Mouse (Mus musculus) embryonic fibroblast, embryonic 13.5 days (primary cell): Measurements from ENCODE around the gene Vmn1r21. TPM values are rescaled to one million over a fixed set of nuclear protein-coding genes. Genes with fewer than 3 reads are reported as not detected.
"Not testable (repeated sequence)": the region's sequence is repeated elsewhere in the genome, so short reads cannot be mapped to it uniquely, and the experiment has no call there.

Experiments used
- H3K27ac ChIP-seq: 2 replicates; pipeline ENCODE4 v1.5.1; 2012; ENCODE audit warnings: low read length, control low read depth, inconsistent platforms; ENCODE audit not compliant: insufficient read depth
- H3K4me1 ChIP-seq: 2 replicates; pipeline ENCODE4 v1.6.1; 2011; ENCODE audit warnings: low read length; ENCODE audit not compliant: control insufficient read depth, insufficient read depth
- H3K4me3 ChIP-seq: 2 replicates; pipeline ENCODE4 v1.5.1; 2011; ENCODE audit warnings: mild to moderate bottlenecking, control low read depth, low read length; ENCODE audit not compliant: insufficient read depth
- CTCF ChIP-seq: IDR thresholded peaks from 2 replicates; pipeline ENCODE4 v1.5.1; 2011; ENCODE audit warnings: mild to moderate bottlenecking, control low read depth, low read length, moderate library complexity, borderline replicate concordance; ENCODE audit not compliant: insufficient read depth
- POLR2A ChIP-seq: IDR thresholded peaks from 2 replicates; pipeline ENCODE4 v1.6.1; 2011; ENCODE audit warnings: low read depth, mild to moderate bottlenecking, control low read depth, low read length, moderate library complexity
- polyA plus RNA-seq: library from polyadenylated mRNA; stranded (reverse); fragments of >200 nt; gene quantifications from 2 replicates; pipeline ENCODE4 v1.2.4, GENCODE M21; 2011; ENCODE audit warnings: low read depth; ENCODE audit not compliant: missing spikeins, insufficient read length

Gene Vmn1r21
- polyA plus RNA-seq = not detected in 2 replicates

DNA sequence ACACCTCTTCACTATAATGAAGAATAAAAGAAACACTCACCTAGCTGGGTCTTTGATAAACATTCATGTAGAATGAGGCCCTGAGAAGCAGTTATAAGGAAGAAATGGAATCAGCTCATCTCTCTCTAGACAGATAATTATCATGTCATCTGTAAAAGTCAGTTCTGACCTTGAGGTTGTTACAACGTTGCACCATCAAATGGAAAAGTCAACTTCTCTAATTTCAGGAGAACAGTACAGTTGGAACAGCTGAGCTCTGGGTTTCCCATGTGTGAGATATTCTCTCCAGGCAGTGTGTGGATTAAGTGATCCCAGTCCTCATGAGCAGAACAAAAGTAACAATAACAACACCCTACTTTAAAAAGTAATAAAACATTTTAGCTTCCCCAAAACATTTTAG, at the start of gene Vmn1r21:
Vmn1r21 (minus strand) TSS at position 58 of the 400 bp plus-strand sequence.
- TF ChIP-seq POLR2A (no peak), CTCF (no peak)
- Histone ChIP-seq H3K27ac (no peak within 1 kb of the TSS), H3K4me1 (no peaks in the 10 kb centered on the region), H3K4me3 (no peak within 1 kb of the TSS)

DNA sequence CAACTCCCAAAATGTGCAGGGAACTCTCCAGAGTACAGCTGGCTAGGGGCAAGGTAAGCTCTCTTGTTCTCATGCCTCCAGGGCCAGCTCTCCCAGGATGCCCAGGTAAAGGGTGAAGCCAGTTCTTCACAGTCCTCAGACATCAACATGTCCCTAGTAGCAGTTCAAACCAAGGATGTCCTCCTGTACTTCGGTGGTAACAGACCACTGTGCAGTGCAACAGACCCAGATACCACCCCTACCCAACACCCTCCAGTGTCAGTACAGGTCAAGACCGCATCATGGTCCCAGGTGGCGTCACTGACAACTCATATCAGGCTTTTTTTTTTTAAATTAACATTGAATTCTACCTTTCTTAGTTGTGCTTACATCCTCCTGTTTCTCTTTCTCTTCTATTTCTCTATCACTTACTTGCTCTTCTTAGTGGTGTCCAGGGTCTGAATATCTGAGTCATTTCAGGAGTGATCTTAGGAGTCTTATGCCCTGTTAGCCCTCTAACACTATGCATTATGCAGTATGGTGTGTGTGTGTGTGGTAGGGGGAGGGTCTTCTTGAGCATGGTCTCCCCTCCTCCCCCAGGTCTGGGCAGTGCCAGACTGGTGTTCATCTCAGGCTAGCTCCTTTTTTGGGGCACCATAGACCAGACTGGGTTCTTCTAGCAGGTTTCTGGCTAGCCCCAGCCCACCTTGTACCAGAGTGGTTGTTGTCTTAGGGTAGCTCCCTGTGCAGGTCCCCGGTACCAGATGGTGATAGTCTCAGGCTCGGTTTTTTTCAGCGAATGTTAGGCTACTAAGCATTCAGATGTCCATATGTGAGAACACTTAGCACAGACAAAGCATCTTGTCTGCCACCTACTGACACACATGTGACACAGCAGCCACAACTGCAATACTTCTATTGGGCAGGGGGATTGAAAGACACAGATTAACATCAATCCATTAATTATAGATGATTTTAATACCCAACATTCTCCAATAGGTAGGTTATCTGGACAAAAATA, 9.2 kb upstream of the Vmn1r21 start:
- Histone ChIP-seq H3K4me3 (no peak overlapping the region), H3K4me1 (no peaks in the 10 kb centered on the region), H3K27ac (no peak overlapping the region)
- TF ChIP-seq POLR2A = no peak
- no peak for TF ChIP-seq CTCF

GRCm38 (mm10) chr6:57851177-57851576, 1.0 kb upstream of the Vmn1r21 start:
- H3K27ac ChIP-seq, H3K4me3 ChIP-seq, H3K4me1 ChIP-seq: not testable (repeated sequence)

DNA sequence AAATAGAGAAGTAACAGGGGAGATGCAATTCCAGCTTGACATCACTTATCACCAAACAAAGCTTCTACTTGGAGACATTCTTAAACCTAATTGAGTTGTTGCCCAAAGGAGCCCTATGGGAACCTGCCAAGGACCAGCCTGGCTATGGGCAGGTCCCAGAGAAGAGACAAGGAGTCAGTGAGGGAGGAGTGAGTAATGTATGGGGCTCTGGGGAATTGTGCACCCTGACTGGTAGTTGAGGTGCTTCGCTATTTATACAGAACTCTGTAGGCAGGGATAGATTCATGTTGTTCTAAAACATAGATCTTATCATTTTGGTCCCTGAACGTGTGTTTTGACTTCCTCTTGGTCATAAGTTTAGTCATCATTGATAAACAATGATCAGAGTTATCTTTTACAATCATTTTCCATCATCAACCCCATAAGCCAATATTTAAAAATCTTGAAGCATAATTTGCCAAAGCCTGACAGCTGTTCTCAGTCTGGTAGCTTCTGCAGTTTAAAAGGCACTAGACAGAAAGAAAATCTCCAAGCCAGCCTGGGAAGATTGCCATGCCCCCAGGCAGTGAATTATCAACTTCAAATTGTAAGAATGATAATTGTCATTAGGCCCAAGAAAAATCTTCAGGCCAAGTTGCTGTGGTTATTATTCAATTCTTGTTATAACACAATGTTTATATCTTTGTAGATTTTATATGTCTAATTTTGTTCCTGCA, 10.3 kb downstream of the Vmn1r21 start:
- no peak overlapping the region for H3K27ac ChIP-seq
- no peak overlapping the region for H3K4me3 ChIP-seq
- H3K4me1 ChIP-seq = no peaks in the 10 kb centered on the region
- TF ChIP-seq CTCF (no peak), POLR2A (no peak)

DNA sequence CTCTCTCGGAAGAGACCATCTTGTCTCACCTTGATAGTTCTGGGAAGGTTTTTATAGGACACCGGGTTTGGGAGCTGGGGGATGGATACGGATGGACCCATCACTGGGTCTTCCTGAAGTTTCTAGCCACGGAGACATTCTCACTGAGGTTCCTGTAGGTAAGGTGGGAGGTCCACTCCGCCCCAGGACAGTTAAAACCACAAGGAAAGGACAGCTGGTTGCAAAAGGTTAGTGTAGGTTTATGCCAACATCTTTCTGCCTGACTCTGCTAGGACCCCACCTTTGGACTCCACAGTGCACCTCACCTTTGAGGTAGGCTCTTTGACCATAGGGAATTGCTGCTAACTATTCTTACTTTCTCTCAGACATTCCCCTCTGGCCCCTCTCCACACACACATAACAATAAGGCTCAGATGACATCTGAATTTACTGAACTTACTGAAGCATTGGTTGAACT, 24.9 kb downstream of the Vmn1r21 start:
- TF ChIP-seq CTCF = no peak
- TF ChIP-seq POLR2A = no peak; the same call in 1 of the 2 replicates
- H3K4me3 ChIP-seq = peak overlapping the region; percentile 64
- no peaks in the 10 kb centered on the region for H3K4me1 ChIP-seq
- no peak overlapping the region for H3K27ac ChIP-seq

DNA sequence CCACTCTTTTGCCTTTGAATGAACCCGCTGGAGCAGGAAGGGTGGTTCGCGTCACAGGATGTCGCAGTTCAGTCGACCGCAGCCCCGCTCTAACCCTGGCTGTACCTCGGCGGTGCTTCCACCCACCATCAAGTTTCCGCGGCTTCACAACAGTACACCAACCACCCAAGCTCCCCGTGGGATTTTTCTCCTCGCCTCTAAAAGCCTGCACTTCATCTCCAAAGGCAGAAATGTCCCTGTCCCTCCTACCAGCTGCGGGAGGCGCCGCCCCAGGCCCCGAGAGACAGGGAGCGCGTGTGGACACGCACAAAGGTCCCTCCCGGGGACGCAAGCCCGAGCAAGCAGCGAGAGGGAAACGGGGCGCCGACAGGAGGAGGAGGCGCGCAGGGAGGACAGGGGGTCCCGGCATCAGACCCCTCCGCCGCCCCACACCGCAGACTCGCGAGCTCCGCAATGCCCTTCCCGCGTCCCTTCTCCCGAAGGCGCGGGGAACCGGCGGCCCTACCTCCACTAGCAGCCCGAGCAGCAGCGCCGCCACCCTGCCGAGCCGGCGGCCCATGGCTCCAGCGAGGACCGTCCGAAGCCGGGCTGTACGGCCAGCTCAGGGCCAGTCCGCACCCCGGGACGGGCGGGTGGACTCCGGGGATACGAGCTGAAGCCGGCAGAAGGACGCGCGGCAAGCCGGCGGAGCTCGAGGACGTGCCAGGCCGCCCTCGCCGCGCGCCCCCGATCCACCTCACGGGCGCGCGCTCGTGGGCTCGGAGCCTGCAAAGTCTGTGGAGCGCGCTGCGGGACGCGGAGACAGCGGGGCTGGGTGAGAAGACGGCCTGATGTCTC, 25.5 kb downstream of the Vmn1r21 start, which contains the start of gene Vopp1:
Vopp1 (minus strand) TSS at position 738 of the 837 bp plus-strand sequence.
- H3K4me1 ChIP-seq = no peaks in the 10 kb centered on the region
- peak within 1 kb of the TSS; percentile 51 for H3K27ac ChIP-seq
- TF ChIP-seq POLR2A (peak; percentile 83), CTCF (no peak)
- H3K4me3 ChIP-seq = peak within 1 kb of the TSS; percentile 64

DNA sequence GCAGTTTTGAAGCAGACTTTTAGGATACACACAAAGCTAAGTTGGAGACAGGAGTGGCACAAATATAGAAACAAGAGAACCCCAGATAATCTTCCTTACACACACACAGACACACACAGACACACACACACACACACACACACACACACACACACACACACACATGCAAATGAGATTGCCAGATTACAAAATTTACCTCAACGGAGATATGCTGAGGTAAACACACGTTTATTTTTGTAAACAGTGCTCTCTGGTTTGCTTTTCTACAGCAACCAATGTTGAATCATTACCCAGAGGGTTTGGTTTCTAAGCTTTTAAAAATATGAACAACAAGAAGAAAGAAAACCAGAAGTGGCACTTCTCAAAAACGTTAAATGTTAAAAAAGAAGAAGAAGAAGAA, 26.7 kb downstream of the Vmn1r21 start:
- H3K4me1 ChIP-seq = no peaks in the 10 kb centered on the region
- peak overlapping the region; percentile 30; the same call in 1 of the 2 replicates for H3K4me3 ChIP-seq
- no peak overlapping the region for H3K27ac ChIP-seq
- no peak for TF ChIP-seq CTCF
- TF ChIP-seq POLR2A = no peak

- TF ChIP-seq CTCF (no peak), POLR2A (no peak)
- Histone ChIP-seq H3K4me3 (no peak overlapping the region; the same call in 1 of the 2 replicates), H3K27ac (no peak overlapping the region), H3K4me1 (no peaks in the 10 kb centered on the region)
These were observed 27.3 kb downstream of the Vmn1r21 start for GRCm38 (mm10) chr6:57822648-57823410.
